Mouse (Mus musculus) myocyte (in vitro differentiated cells): ENCODE results near the gene Tbc1d19.

Experiments
- CEBPB ChIP-seq: IDR thresholded peaks from 2 replicates; pipeline ENCODE4 v1.6.1; 2011; ENCODE audit warnings: mild to moderate bottlenecking, moderate library complexity; ENCODE audit not compliant: poor library complexity, insufficient read depth, severe bottlenecking
- MAX ChIP-seq: IDR thresholded peaks from one replicate; pipeline ENCODE4 v1.6.1; 2011; ENCODE audit warnings: low read depth, mild to moderate bottlenecking, control low read depth
- MYOD1 ChIP-seq, 3 experiments: IDR thresholded peaks; one replicate each; pipeline ENCODE4 v1.6.1; 2011; ENCODE audit warnings: control low read depth in 2 of 3, low read depth in 2 of 3, mild to moderate bottlenecking in 2 of 3, moderate library complexity in 1 of 3; ENCODE audit not compliant: insufficient read length in 2 of 3, control insufficient read depth in 1 of 3
- POLR2A ChIP-seq: IDR thresholded peaks from one replicate; pipeline ENCODE4 v1.6.1; 2011; ENCODE audit warnings: low read depth, mild to moderate bottlenecking, control low read depth, moderate library complexity; ENCODE audit not compliant: insufficient read length
- POLR2AphosphoS2 ChIP-seq: IDR thresholded peaks from one replicate; pipeline ENCODE4 v1.6.1; 2011; ENCODE audit warnings: low read depth, control low read depth; ENCODE audit not compliant: insufficient read length
- SRF ChIP-seq: IDR thresholded peaks from one replicate; pipeline ENCODE4 v1.6.1; 2011; ENCODE audit warnings: low read depth; ENCODE audit not compliant: control insufficient read depth, insufficient read length
- TCF12 ChIP-seq: IDR thresholded peaks from one replicate; pipeline ENCODE4 v1.6.1; 2011; ENCODE audit warnings: mild to moderate bottlenecking, control low read depth; ENCODE audit not compliant: poor library complexity, insufficient read depth, severe bottlenecking
- USF1 ChIP-seq: IDR thresholded peaks from one replicate; pipeline ENCODE4 v1.6.1; 2011; ENCODE audit warnings: low read depth, mild to moderate bottlenecking, control low read depth, moderate library complexity

- TF ChIP-seq USF1 (no peak), POLR2A (no peak), MYOD1 (IDR thresholded peaks at IDR 0.05; ENCODE audit: control insufficient read depth in 1 of 3, insufficient read length in 2 of 3, low read depth in 2 of 3) (no peak), TCF12 (no peak), MAX (no peak), CEBPB (no peak), SRF (no peak), POLR2AphosphoS2 (no peak)
These were observed 111.0 kb downstream of the Tbc1d19 start for GRCm38 (mm10) chr5:53920416-53920815.
